Mouse (Mus musculus) C2C12 (cell line): ENCODE results near the gene Vars. TPM values are rescaled to one million over a fixed set of nuclear protein-coding genes. Genes with fewer than 3 reads are reported as not detected.
"Not testable (repeated sequence)": the region's sequence is repeated elsewhere in the genome, so short reads cannot be mapped to it uniquely, and the experiment has no call there.

Source experiments
- H3K27me3 ChIP-seq: one replicate; pipeline ENCODE4 v1.6.1; 2011; ENCODE audit not compliant: control insufficient read depth, insufficient read depth, insufficient read length
- H3K36me3 ChIP-seq: one replicate; pipeline ENCODE4 v1.6.1; 2011; ENCODE audit not compliant: control insufficient read depth, insufficient read depth
- H3K4me3 ChIP-seq: one replicate; pipeline ENCODE4 v1.5.1; 2011; ENCODE audit warnings: mild to moderate bottlenecking, control low read depth; ENCODE audit not compliant: poor library complexity, insufficient read depth, severe bottlenecking
- H3K79me2 ChIP-seq: one replicate; pipeline ENCODE4 v1.6.1; 2011; ENCODE audit not compliant: control insufficient read depth, insufficient read depth
- H3K79me3 ChIP-seq: one replicate; pipeline ENCODE4 v1.6.1; 2011; ENCODE audit warnings: low read depth, control low read depth
- H3ac ChIP-seq: one replicate; pipeline ENCODE3; 2011; ENCODE audit warnings: low read depth; ENCODE audit not compliant: control insufficient read depth, insufficient read length
- CEBPB ChIP-seq: IDR thresholded peaks from one replicate; pipeline ENCODE4 v1.6.1; 2011; ENCODE audit warnings: low read depth, mild to moderate bottlenecking, control low read depth, moderate library complexity
- CTCF ChIP-seq: IDR thresholded peaks from one replicate; pipeline ENCODE4 v1.5.1; 2011; ENCODE audit not compliant: control insufficient read depth, insufficient read depth, insufficient read length
- FOSL1 ChIP-seq: IDR thresholded peaks from one replicate; pipeline ENCODE4 v1.8.0; 2011; ENCODE audit warnings: mild to moderate bottlenecking, low read length; ENCODE audit not compliant: poor library complexity, insufficient read depth, severe bottlenecking
- MAX ChIP-seq: IDR thresholded peaks from one replicate; pipeline ENCODE4 v1.6.1; 2011; ENCODE audit warnings: mild to moderate bottlenecking, control low read depth
- MYOD1 ChIP-seq: IDR thresholded peaks from one replicate; pipeline ENCODE4 v1.6.1; 2011; ENCODE audit warnings: low read depth; ENCODE audit not compliant: control insufficient read depth, insufficient read length
- MYOG ChIP-seq: IDR thresholded peaks from one replicate; pipeline ENCODE4 v1.6.1; 2011; ENCODE audit not compliant: control insufficient read depth, insufficient read length; ENCODE audit errors: extremely low read depth
- USF1 ChIP-seq: IDR thresholded peaks from one replicate; pipeline ENCODE4 v1.6.1; 2011; ENCODE audit warnings: low read depth, mild to moderate bottlenecking, control low read depth, moderate library complexity
- polyA plus RNA-seq: library from polyadenylated mRNA; unstranded; fragments of >200 nt; fragmentation: generic; extraction: Trizol; gene quantifications from one replicate; pipeline ENCODE4 v1.2.1, GENCODE M21; 2012; ENCODE audit warnings: missing spikeins

Gene Vars
- polyA plus RNA-seq, 1 experiment = 214 TPM

GRCm38 (mm10) chr17:34959881-34960515, 40.8 kb upstream of the Vars start:
- H3K4me3 ChIP-seq = peak overlapping the region; percentile 34
- H3K36me3 ChIP-seq = no peaks in the 10 kb centered on the region
- H3ac ChIP-seq = peak overlapping the region; percentile 92
- H3K79me3 ChIP-seq = no peaks in the 10 kb centered on the region
- H3K27me3 ChIP-seq = no peaks in the 10 kb centered on the region
- TF ChIP-seq MYOG (no peak), MYOD1 (no peak), MAX (no peak), USF1 (no peak), FOSL1 (no peak), CEBPB (no peak), CTCF (no peak)
- H3K79me2 ChIP-seq = no peaks in the 10 kb centered on the region

- TF ChIP-seq CTCF (no peak), MYOD1 (no peak), MAX (no peak), USF1 (no peak)
- Histone ChIP-seq H3K27me3 (no peaks in the 10 kb centered on the region), H3K36me3 (no peaks in the 10 kb centered on the region), H3K79me2 (no peaks in the 10 kb centered on the region), H3K79me3 (no peaks in the 10 kb centered on the region), H3K4me3 (no peak overlapping the region), H3ac (no peak overlapping the region)
These were observed 39.9 kb upstream of the Vars start for GRCm38 (mm10) chr17:34960702-34961493.

GRCm38 (mm10) chr17:34962125-34962524, 38.7 kb upstream of the Vars start:
- no peak for TF ChIP-seq USF1
- no peaks in the 10 kb centered on the region for H3K27me3 ChIP-seq
- H3K79me3 ChIP-seq = no peaks in the 10 kb centered on the region
- no peaks in the 10 kb centered on the region for H3K79me2 ChIP-seq
- H3ac ChIP-seq = no peak overlapping the region
- no peaks in the 10 kb centered on the region for H3K36me3 ChIP-seq
- no peak overlapping the region for H3K4me3 ChIP-seq

DNA sequence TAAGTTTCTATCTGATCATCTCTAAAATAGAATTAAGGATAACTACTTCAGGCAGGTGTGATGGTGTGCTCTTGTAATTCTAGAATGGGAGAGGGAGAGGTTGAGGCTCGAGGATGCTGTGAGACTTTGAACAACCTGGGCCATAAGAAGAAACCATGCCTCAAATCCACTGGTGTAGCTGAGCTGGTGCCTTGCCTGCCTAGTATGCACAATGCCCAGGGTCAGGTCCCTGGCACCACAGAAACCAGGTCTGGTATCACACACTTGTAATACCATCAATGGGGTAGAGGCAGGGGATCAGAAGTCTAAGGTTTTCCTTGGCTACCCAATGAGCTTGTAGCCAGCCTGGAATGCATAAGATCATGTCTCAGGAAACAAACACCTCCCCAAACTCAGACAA, 37.9 kb upstream of the Vars start:
- no peak for TF ChIP-seq MYOG
- no peak for TF ChIP-seq CTCF
- TF ChIP-seq MAX = no peak
- no peak for TF ChIP-seq USF1
- TF ChIP-seq FOSL1 = no peak
- TF ChIP-seq CEBPB = no peak
- TF ChIP-seq MYOD1 = no peak
- H3K79me3 ChIP-seq = no peaks in the 10 kb centered on the region
- no peak overlapping the region for H3ac ChIP-seq
- no peak overlapping the region for H3K4me3 ChIP-seq
- H3K79me2 ChIP-seq = no peaks in the 10 kb centered on the region
- no peaks in the 10 kb centered on the region for H3K27me3 ChIP-seq
- no peaks in the 10 kb centered on the region for H3K36me3 ChIP-seq

DNA sequence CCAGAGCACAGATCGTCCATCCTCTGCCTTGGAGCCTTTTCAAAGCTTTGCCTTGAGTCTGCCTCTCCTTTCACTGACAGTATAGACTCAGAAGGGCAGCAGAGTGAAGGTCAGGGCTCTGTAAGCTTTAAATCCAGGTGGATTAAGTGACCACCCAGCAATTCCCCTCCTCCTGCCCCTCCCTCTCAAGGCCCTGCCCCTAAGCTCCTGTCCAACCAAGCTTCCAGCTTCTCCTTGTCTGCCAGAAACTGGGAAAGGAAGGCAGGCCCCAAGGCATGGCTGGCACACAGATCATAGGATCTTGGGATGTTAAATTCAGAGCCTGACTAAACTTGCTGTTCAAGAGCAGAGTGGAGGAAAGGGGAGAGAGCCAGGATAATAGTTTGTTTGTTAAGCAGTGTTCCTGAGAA, 36.1 kb upstream of the Vars start:
- no peak overlapping the region for H3ac ChIP-seq
- no peaks in the 10 kb centered on the region for H3K36me3 ChIP-seq
- H3K27me3 ChIP-seq = no peaks in the 10 kb centered on the region
- no peak for TF ChIP-seq CTCF
- no peak for TF ChIP-seq MYOD1
- no peak for TF ChIP-seq MYOG
- no peak for TF ChIP-seq CEBPB
- no peak for TF ChIP-seq MAX
- TF ChIP-seq USF1 = no peak
- TF ChIP-seq FOSL1 = no peak
- no peaks in the 10 kb centered on the region for H3K79me3 ChIP-seq
- no peaks in the 10 kb centered on the region for H3K79me2 ChIP-seq
- no peak overlapping the region for H3K4me3 ChIP-seq

- H3K4me3 ChIP-seq = no peak overlapping the region
- TF ChIP-seq CTCF = no peak
- TF ChIP-seq USF1 = no peak
- no peak for TF ChIP-seq CEBPB
- TF ChIP-seq MAX = no peak
- TF ChIP-seq MYOG = no peak
- TF ChIP-seq FOSL1 = no peak
- TF ChIP-seq MYOD1 = no peak
- no peaks in the 10 kb centered on the region for H3K79me2 ChIP-seq
- H3K79me3 ChIP-seq = no peaks in the 10 kb centered on the region
- no peaks in the 10 kb centered on the region for H3K27me3 ChIP-seq
- peak overlapping the region; percentile 60 for H3ac ChIP-seq
- H3K36me3 ChIP-seq = no peaks in the 10 kb centered on the region
These were observed 35.2 kb upstream of the Vars start for GRCm38 (mm10) chr17:34965627-34966026.

DNA sequence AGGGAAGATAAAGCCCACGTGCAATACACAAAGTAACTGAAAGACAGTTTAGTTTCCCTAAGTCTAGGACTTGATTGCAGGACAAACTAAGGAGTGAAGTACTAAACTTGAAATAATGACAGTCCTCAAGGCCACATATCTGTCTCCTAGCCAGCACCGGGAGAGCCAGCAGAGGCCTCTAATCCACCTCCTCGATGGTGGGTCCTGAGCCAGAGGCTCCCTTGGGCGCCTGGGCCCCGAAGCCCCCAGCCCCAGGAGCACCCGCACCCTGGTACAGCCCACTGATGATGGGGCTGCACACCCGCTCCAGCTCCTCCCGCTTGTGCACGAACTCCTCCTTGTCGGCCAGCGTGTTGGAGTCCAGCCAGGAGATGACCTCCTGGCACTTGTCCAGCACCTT, 31.0 kb upstream of the Vars start, which contains the start of gene Gm20481:
Gm20481 (plus strand) TSS at position 91 of the 400 bp plus-strand sequence.
- not testable (repeated sequence) for H3K79me3 ChIP-seq, H3K27me3 ChIP-seq

GRCm38 (mm10) chr17:34970850-34971249, 29.9 kb upstream of the Vars start:
- not testable (repeated sequence) for H3K27me3 ChIP-seq, H3K79me3 ChIP-seq, H3K36me3 ChIP-seq

More for the DNA sequence above, 31.0 kb upstream of the Vars start, which contains the start of gene Gm20481:
- H3K36me3 ChIP-seq, H3K4me3 ChIP-seq, H3ac ChIP-seq, H3K79me2 ChIP-seq: not testable (repeated sequence)

More at GRCm38 (mm10) chr17:34970850-34971249, 29.9 kb upstream of the Vars start:
- H3ac ChIP-seq, H3K4me3 ChIP-seq, H3K79me2 ChIP-seq: not testable (repeated sequence)
